Mouse (Mus musculus): ENCODE data around the gene Phf23. TPM values are rescaled to one million over a fixed set of nuclear protein-coding genes. Genes with fewer than 3 reads are reported as not detected.

Phf23 gene
- total RNA-seq, 1 experiment from 2014 or later = 59.2 TPM

GRCm38 (mm10) chr11:70045435-70045834, 49.9 kb downstream of the Phf23 start:
- no peak for ATAC-seq (replicated peaks; ENCODE audit: low read depth, poor library complexity, severe bottlenecking)

- no peak for ATAC-seq (replicated peaks; ENCODE audit: low read depth, poor library complexity, severe bottlenecking)
Measured at GRCm38 (mm10) chr11:70049366-70049765, 53.8 kb downstream of the Phf23 start.

Other genes starting within 250 kb of the Phf23 start
- gene Polr2a, start 237.1 kb upstream of the Phf23 start, total RNA-seq (2017) = 59.3 and 132 TPM in 2 replicates
- not detected in 2 replicates for gene Slc35g3, start 233.8 kb upstream of the Phf23 start, total RNA-seq (2017)
- 2.2 and 2.6 TPM in 2 replicates for gene Zbtb4, start 229.9 kb upstream of the Phf23 start, total RNA-seq (2017)
- 0.27 and 1.5 TPM in 2 replicates for gene Chrnb1, start 199.8 kb upstream of the Phf23 start, total RNA-seq (2017)
- gene Fgf11, start 193.9 kb upstream of the Phf23 start, total RNA-seq (2017) = 2.5 TPM in 1 of 2 replicates, not detected in the other
- not detected in 2 replicates for gene Tmem102, start 190.2 kb upstream of the Phf23 start, total RNA-seq (2017)
- gene Gm39566, start 180.5 kb upstream of the Phf23 start, total RNA-seq (2017) = not detected in 2 replicates
- gene Spem2, start 177.3 kb upstream of the Phf23 start, total RNA-seq (2017) = not detected in 2 replicates
- gene Spem1, start 173.6 kb upstream of the Phf23 start, total RNA-seq (2017) = not detected in 2 replicates
- 6.5 and 8.6 TPM in 2 replicates for gene Nlgn2, start 158.0 kb upstream of the Phf23 start, total RNA-seq (2017)
- gene Tmem256, start 157.3 kb upstream of the Phf23 start, total RNA-seq (2017) = 245 and 258 TPM in 2 replicates
- gene Plscr3, start 149.4 kb upstream of the Phf23 start, total RNA-seq (2017) = 24.6 and 31.0 TPM in 2 replicates
- gene Tnk1, start 137.0 kb upstream of the Phf23 start, total RNA-seq (2017) = not detected in 2 replicates
- gene Tmem95, start 117.8 kb upstream of the Phf23 start, total RNA-seq (2017) = not detected in 2 replicates
- 0.39 and 0.50 TPM in 2 replicates for gene Kctd11, start 114.4 kb upstream of the Phf23 start, total RNA-seq (2017)
- gene Acap1, start 100.2 kb upstream of the Phf23 start, total RNA-seq (2017) = 73.1 and 81.7 TPM in 2 replicates
- gene 2810408A11Rik, start 94.8 kb upstream of the Phf23 start, total RNA-seq (2017) = 5.5 and 5.9 TPM in 2 replicates
- gene Neurl4, start 94.7 kb upstream of the Phf23 start, total RNA-seq (2017) = 26.9 and 32.3 TPM in 2 replicates
- gene Gps2, start 81.9 kb upstream of the Phf23 start, total RNA-seq (2017) = 42.0 and 78.8 TPM in 2 replicates
- gene Eif5a, start 73.8 kb upstream of the Phf23 start, total RNA-seq (2017) = 854 and 864 TPM in 2 replicates
- gene Ybx2, start 60.0 kb upstream of the Phf23 start, total RNA-seq (2017) = not detected in 2 replicates
- 0.78 TPM in 1 of 2 replicates, not detected in the other for gene Slc2a4, start 47.6 kb upstream of the Phf23 start, total RNA-seq (2017)
- not detected in 2 replicates for gene Cldn7, start 31.0 kb upstream of the Phf23 start, total RNA-seq (2017)
- gene Ctdnep1, start 14.6 kb upstream of the Phf23 start, total RNA-seq (2017) = 22.1 and 47.1 TPM in 2 replicates
- gene Elp5, start 13.3 kb upstream of the Phf23 start, total RNA-seq (2017) = 41.2 and 47.0 TPM in 2 replicates
- 163 and 255 TPM in 2 replicates for gene Gabarap, start 4.6 kb upstream of the Phf23 start, total RNA-seq (2017)
- 12.6 and 13.1 TPM in 2 replicates for gene Dvl2, start 4.8 kb downstream of the Phf23 start, total RNA-seq (2017)
- 43.7 and 46.0 TPM in 2 replicates for gene Acadvl, start 19.6 kb downstream of the Phf23 start, total RNA-seq (2017)
- gene Dlg4, start 21.2 kb downstream of the Phf23 start, total RNA-seq (2017) = 3.0 and 5.2 TPM in 2 replicates
- 0.82 TPM in 1 of 2 replicates, not detected in the other for gene Asgr1, start 58.3 kb downstream of the Phf23 start, total RNA-seq (2017)
- gene Asgr2, start 96.9 kb downstream of the Phf23 start, total RNA-seq (2017) = not detected in 2 replicates
- gene Mgl2, start 134.6 kb downstream of the Phf23 start, total RNA-seq (2017) = 1.1 and 1.5 TPM in 2 replicates
- gene Clec10a, start 160.4 kb downstream of the Phf23 start, total RNA-seq (2017) = 7.7 and 7.9 TPM in 2 replicates
- 0.49 and 0.78 TPM in 2 replicates for gene Slc16a11, start 217.0 kb downstream of the Phf23 start, total RNA-seq (2017)
- gene Slc16a13, start 225.3 kb downstream of the Phf23 start, total RNA-seq (2017) = 4.1 and 4.8 TPM in 2 replicates
- 0.41 and 0.82 TPM in 2 replicates for gene Bcl6b, start 234.0 kb downstream of the Phf23 start, total RNA-seq (2017)
- gene 0610010K14Rik, start 242.1 kb downstream of the Phf23 start, total RNA-seq (2017) = 43.5 and 49.9 TPM in 2 replicates
- gene Gm21988, start 244.1 kb downstream of the Phf23 start, total RNA-seq (2017) = not detected in 2 replicates
- gene Rnasek, start 244.1 kb downstream of the Phf23 start, total RNA-seq (2017) = 25.7 and 49.9 TPM in 2 replicates

Measured in common myeloid progenitor, adult 5-6 weeks (primary cell).